Mouse (Mus musculus): ENCODE data around the gene Pdia6.

DNA sequence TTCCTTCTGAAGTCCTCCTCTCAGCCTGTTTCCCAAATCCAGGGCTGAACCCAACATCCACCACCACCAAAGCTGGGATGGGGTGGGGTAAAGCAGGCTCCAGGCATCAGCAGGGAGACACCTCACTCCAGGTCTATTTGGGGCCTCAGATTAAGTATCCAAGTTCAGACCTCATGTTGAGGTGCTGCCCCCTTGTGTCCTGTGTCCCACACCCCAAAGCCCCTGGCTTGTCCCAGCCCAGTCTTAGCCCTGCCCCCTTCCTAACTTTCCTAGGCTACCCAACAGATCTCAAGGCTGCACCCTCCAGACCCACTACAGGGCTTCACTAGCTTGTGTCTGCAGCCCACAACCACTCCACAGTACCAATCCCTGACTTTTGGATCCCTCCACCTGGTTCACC lies 24.3 kb upstream of the Pdia6 start:
- no peak for TF ChIP-seq CTCF (IDR thresholded peaks at IDR 0.05; ENCODE audit: extremely low read depth, insufficient read length, insufficient replicate concordance, low read depth, low read length)
- no peak for TF ChIP-seq POLR2A (IDR thresholded peaks at IDR 0.05; ENCODE audit: low read depth, low read length)

Measured in small intestine, adult 2 months (tissue).